Mouse (Mus musculus): ENCODE measurements at regions not wholly inside any gene's neighbourhood (a gene's known extent, or its start where the extent isn't known, plus 50 kb on each side); places are given as distances from the start of the nearest gene placed in this dataset.

GRCm38 (mm10) chr12:77099521-77099920 lies 137.5 kb upstream of the Max start:
- Histone ChIP-seq H3K4me3 (no peak overlapping the region), H3K4me2 (no peak overlapping the region), H3K4me1 (0 out of 2 replicates have a peak, but pooled peaks cover 6% of the 10 kb centered on the region), H3K9me3 (no peaks in the 10 kb centered on the region), H3K27ac (replicated peaks) (no peak overlapping the region), H3K36me3 (no peaks in the 10 kb centered on the region), H3K27me3 (replicated peaks) (no peaks in the 10 kb centered on the region), H3K9ac (no peak overlapping the region)
- WGBS = 78% methylated on average over 5 of the region's 5 CpGs
- no peak for ATAC-seq (ENCODE audit: extremely low read depth, insufficient number of reproducible peaks, low FRiP score, low TSS enrichment)

GRCm38 (mm10) chr12:77098821-77099220 lies 136.8 kb upstream of the Max start:
- 76% methylated on average over 4 of the region's 4 CpGs for WGBS
- Histone ChIP-seq H3K9ac (no peak overlapping the region), H3K9me3 (no peaks in the 10 kb centered on the region), H3K4me2 (no peak overlapping the region), H3K4me3 (no peak overlapping the region), H3K36me3 (no peaks in the 10 kb centered on the region), H3K4me1 (peaks cover 11% of the 10 kb centered on the region), H3K27ac (replicated peaks) (no peak overlapping the region), H3K27me3 (replicated peaks) (no peaks in the 10 kb centered on the region)
- no peak for ATAC-seq (ENCODE audit: extremely low read depth, insufficient number of reproducible peaks, low FRiP score, low TSS enrichment)

- H3K4me2 ChIP-seq = no peak overlapping the region
- H3K9me3 ChIP-seq = no peaks in the 10 kb centered on the region
- no peak overlapping the region for H3K9ac ChIP-seq
- H3K4me3 ChIP-seq = no peak overlapping the region
- H3K4me1 ChIP-seq = peaks cover 21% of the 10 kb centered on the region
- no peak overlapping the region for H3K27ac ChIP-seq (replicated peaks)
- WGBS = 85% methylated on average over 2 of the region's 2 CpGs
- H3K27me3 ChIP-seq (replicated peaks) = no peaks in the 10 kb centered on the region
- no peaks in the 10 kb centered on the region for H3K36me3 ChIP-seq
- ATAC-seq (ENCODE audit: extremely low read depth, insufficient number of reproducible peaks, low FRiP score, low TSS enrichment) = no peak
Measured at GRCm38 (mm10) chr12:77097831-77098230, 135.8 kb upstream of the Max start.

DNA sequence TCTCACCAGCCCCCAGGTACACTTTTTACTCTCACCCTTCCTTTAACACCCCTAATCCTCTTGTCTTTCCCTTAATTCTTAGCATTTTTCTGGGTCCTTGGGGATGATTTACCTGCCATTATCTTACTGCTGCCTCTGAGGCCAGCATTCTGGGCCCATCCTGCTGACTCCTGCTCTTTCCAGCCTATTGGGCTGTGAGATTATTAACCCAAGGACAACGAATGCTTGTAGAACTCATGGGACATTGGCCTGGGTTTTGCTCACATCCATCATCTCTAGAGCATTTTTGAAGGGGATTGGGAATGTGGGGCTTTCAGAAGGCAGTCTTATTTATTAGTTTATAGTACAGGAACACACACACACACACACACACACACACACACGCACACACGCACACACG lies 134.5 kb upstream of the Max start:
- no peaks in the 10 kb centered on the region for H3K9me3 ChIP-seq
- no peak overlapping the region for H3K27ac ChIP-seq (replicated peaks)
- ATAC-seq (ENCODE audit: extremely low read depth, insufficient number of reproducible peaks, low FRiP score, low TSS enrichment) = no peak
- 81% methylated on average over 4 of the region's 4 CpGs for WGBS
- H3K4me1 ChIP-seq = peaks cover 28% of the 10 kb centered on the region
- H3K4me2 ChIP-seq = no peak overlapping the region
- H3K4me3 ChIP-seq = no peak overlapping the region
- H3K36me3 ChIP-seq = no peaks in the 10 kb centered on the region
- no peaks in the 10 kb centered on the region for H3K27me3 ChIP-seq (replicated peaks)
- no peak overlapping the region for H3K9ac ChIP-seq

GRCm38 (mm10) chr12:77094999-77095915 lies 133.3 kb upstream of the Max start:
- H3K4me2 ChIP-seq = no peak overlapping the region
- ATAC-seq (ENCODE audit: extremely low read depth, insufficient number of reproducible peaks, low FRiP score, low TSS enrichment) = no peak
- WGBS = 67% methylated on average over 3 of the region's 3 CpGs

GRCm38 (mm10) chr12:77094168-77094567 lies 132.2 kb upstream of the Max start:
- Histone ChIP-seq H3K4me2 (no peak overlapping the region), H3K27me3 (replicated peaks) (no peaks in the 10 kb centered on the region), H3K36me3 (no peaks in the 10 kb centered on the region), H3K9ac (no peak overlapping the region), H3K27ac (replicated peaks) (no peak overlapping the region), H3K4me1 (peaks cover 30% of the 10 kb centered on the region), H3K4me3 (no peak overlapping the region), H3K9me3 (no peaks in the 10 kb centered on the region)
- WGBS = 53% methylated on average over 7 of the region's 7 CpGs
- no peak for ATAC-seq (ENCODE audit: extremely low read depth, insufficient number of reproducible peaks, low FRiP score, low TSS enrichment)

More at GRCm38 (mm10) chr12:77094999-77095915, 133.3 kb upstream of the Max start:
- no peak overlapping the region for H3K4me3 ChIP-seq
- H3K27ac ChIP-seq (replicated peaks) = no peak overlapping the region
- H3K9me3 ChIP-seq = no peaks in the 10 kb centered on the region
- H3K4me1 ChIP-seq = peaks cover 28% of the 10 kb centered on the region
- no peaks in the 10 kb centered on the region for H3K27me3 ChIP-seq (replicated peaks)
- H3K36me3 ChIP-seq = no peaks in the 10 kb centered on the region
- H3K9ac ChIP-seq = no peak overlapping the region

- Histone ChIP-seq H3K9me3 (no peaks in the 10 kb centered on the region), H3K36me3 (no peaks in the 10 kb centered on the region), H3K27me3 (replicated peaks) (no peaks in the 10 kb centered on the region), H3K4me3 (no peak overlapping the region), H3K4me1 (peaks cover 30% of the 10 kb centered on the region), H3K9ac (no peak overlapping the region), H3K4me2 (no peak overlapping the region), H3K27ac (replicated peaks) (no peak overlapping the region)
- WGBS = 30% methylated on average over 3 of the region's 3 CpGs
- no peak for ATAC-seq (ENCODE audit: extremely low read depth, insufficient number of reproducible peaks, low FRiP score, low TSS enrichment)
Measured at GRCm38 (mm10) chr12:77092741-77093140, 130.7 kb upstream of the Max start.

- no peak for ATAC-seq (ENCODE audit: extremely low read depth, insufficient number of reproducible peaks, low FRiP score, low TSS enrichment)
- WGBS = 59% methylated on average over 2 of the region's 2 CpGs
- H3K9ac ChIP-seq = no peak overlapping the region
Measured at GRCm38 (mm10) chr12:77092143-77092542, 130.1 kb upstream of the Max start.

GRCm38 (mm10) chr12:77091700-77092099 lies 129.7 kb upstream of the Max start:
- Histone ChIP-seq H3K4me1 (peaks cover 30% of the 10 kb centered on the region), H3K36me3 (no peaks in the 10 kb centered on the region), H3K27me3 (replicated peaks) (no peaks in the 10 kb centered on the region), H3K27ac (replicated peaks) (no peak overlapping the region), H3K4me3 (no peak overlapping the region), H3K4me2 (no peak overlapping the region), H3K9me3 (no peaks in the 10 kb centered on the region), H3K9ac (no peak overlapping the region)
- ATAC-seq (ENCODE audit: extremely low read depth, insufficient number of reproducible peaks, low FRiP score, low TSS enrichment) = no peak
- WGBS = 79% methylated on average over 2 of the region's 2 CpGs

More at GRCm38 (mm10) chr12:77092143-77092542, 130.1 kb upstream of the Max start:
- Histone ChIP-seq H3K36me3 (no peaks in the 10 kb centered on the region), H3K4me2 (no peak overlapping the region), H3K4me1 (peaks cover 30% of the 10 kb centered on the region), H3K9me3 (no peaks in the 10 kb centered on the region), H3K27ac (replicated peaks) (no peak overlapping the region), H3K27me3 (replicated peaks) (no peaks in the 10 kb centered on the region), H3K4me3 (no peak overlapping the region)

- no peak overlapping the region for H3K4me3 ChIP-seq
- H3K9me3 ChIP-seq = no peaks in the 10 kb centered on the region
- no peak overlapping the region for H3K4me2 ChIP-seq
- H3K9ac ChIP-seq = no peak overlapping the region
- no peaks in the 10 kb centered on the region for H3K27me3 ChIP-seq (replicated peaks)
- peaks cover 29% of the 10 kb centered on the region for H3K4me1 ChIP-seq
- 62% methylated on average over 3 of the region's 3 CpGs for WGBS
- ATAC-seq (ENCODE audit: extremely low read depth, insufficient number of reproducible peaks, low FRiP score, low TSS enrichment) = no peak
- H3K27ac ChIP-seq (replicated peaks) = no peak overlapping the region
- no peaks in the 10 kb centered on the region for H3K36me3 ChIP-seq
Measured at GRCm38 (mm10) chr12:77090525-77090924, 128.5 kb upstream of the Max start.

DNA sequence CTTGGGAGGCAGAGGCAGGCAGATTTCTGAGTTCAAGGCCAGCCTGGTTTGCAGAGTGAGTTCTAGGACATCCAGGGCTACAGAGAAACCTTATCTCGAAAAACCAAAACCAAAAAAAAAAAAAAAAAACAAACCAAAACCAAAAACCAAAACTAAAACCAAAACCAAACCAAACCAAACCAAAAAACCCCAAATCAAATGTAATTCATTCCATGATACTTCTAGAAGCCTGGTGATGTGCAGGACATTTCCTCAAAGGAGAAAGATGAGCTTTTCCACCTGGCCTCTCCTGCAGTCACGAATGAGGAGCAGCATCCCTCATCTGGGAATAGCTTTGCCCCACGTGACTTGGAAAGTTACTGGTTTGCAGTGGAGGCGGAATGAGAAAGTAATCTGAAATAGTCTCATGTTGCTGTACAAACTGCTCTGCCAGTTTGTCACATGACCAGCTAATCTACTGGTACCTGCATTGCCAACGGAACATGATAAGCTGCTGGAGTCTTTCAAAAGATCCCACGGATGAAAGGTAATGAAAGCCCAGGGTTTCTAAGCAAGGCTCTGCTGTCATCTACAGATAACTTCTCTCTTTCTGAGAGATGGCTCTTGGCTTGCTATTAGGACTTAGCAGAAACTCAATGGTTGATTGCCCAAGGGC lies 127.8 kb upstream of the Max start:
- Histone ChIP-seq H3K4me2 (no peak overlapping the region), H3K9me3 (no peaks in the 10 kb centered on the region), H3K27ac (replicated peaks) (no peak overlapping the region), H3K4me1 (peaks cover 24% of the 10 kb centered on the region), H3K9ac (no peak overlapping the region), H3K4me3 (no peak overlapping the region), H3K36me3 (no peaks in the 10 kb centered on the region), H3K27me3 (replicated peaks) (no peaks in the 10 kb centered on the region)
- ATAC-seq (ENCODE audit: extremely low read depth, insufficient number of reproducible peaks, low FRiP score, low TSS enrichment) = no peak
- WGBS = 57% methylated on average over 6 of the region's 6 CpGs
